Mouse (Mus musculus) neural tube, embryonic 10.5 days (tissue): ENCODE data around the gene Psmc1.
A peak's percentile ranks its signal among the peaks of the same experiment; 100 is the strongest.

Source experiments
- DNase-seq: peaks from one replicate; pipeline ENCODE4 v3.0.0-alpha.2; 2017; ENCODE audit warnings: low spot score; ENCODE audit errors: extremely low spot score

Psmc1 gene

GRCm38 (mm10) chr12:100124913-100125798 lies 15.2 kb downstream of the Psmc1 start:
- no peak for DNase-seq

- DNase-seq = no peak
These were observed 17.3 kb downstream of the Psmc1 start for GRCm38 (mm10) chr12:100126968-100127865.

- no peak for DNase-seq
These were observed 18.0 kb downstream of the Psmc1 start for GRCm38 (mm10) chr12:100127866-100128480.

GRCm38 (mm10) chr12:100128522-100128921 lies 18.6 kb downstream of the Psmc1 start:
- DNase-seq = no peak

GRCm38 (mm10) chr12:100128961-100129360 lies 19.0 kb downstream of the Psmc1 start:
- no peak for DNase-seq

- no peak for DNase-seq
These were observed 21.2 kb downstream of the Psmc1 start for GRCm38 (mm10) chr12:100131167-100131566.

GRCm38 (mm10) chr12:100131655-100132054 lies 21.7 kb downstream of the Psmc1 start:
- peak; percentile 69 for DNase-seq

GRCm38 (mm10) chr12:100134395-100134936 lies 24.5 kb downstream of the Psmc1 start:
- no peak for DNase-seq

GRCm38 (mm10) chr12:100135117-100135516 lies 25.2 kb downstream of the Psmc1 start:
- no peak for DNase-seq

GRCm38 (mm10) chr12:100142848-100143523 lies 33.0 kb downstream of the Psmc1 start:
- DNase-seq = no peak

GRCm38 (mm10) chr12:100143737-100144136 lies 33.8 kb downstream of the Psmc1 start:
- no peak for DNase-seq

- no peak for DNase-seq
These were observed 34.3 kb downstream of the Psmc1 start for GRCm38 (mm10) chr12:100144269-100144668.

- DNase-seq = no peak
These were observed 42.5 kb downstream of the Psmc1 start for GRCm38 (mm10) chr12:100152466-100152865.

- DNase-seq = peak; percentile 93
These were observed 49.5 kb downstream of the Psmc1 start, which contains the start of gene Nrde2 for GRCm38 (mm10) chr12:100159261-100159975. TSS of gene Nrde2 (minus strand) at chr12:100159653.

- no peak for DNase-seq
These were observed 55.1 kb downstream of the Psmc1 start for GRCm38 (mm10) chr12:100164991-100165500.

GRCm38 (mm10) chr12:100166177-100166576 lies 56.2 kb downstream of the Psmc1 start:
- peak; percentile 41 for DNase-seq

- DNase-seq = no peak
These were observed 57.0 kb downstream of the Psmc1 start for GRCm38 (mm10) chr12:100166939-100167338.

GRCm38 (mm10) chr12:100167502-100167901 lies 57.5 kb downstream of the Psmc1 start:
- DNase-seq = no peak

- DNase-seq = peak; percentile 43
These were observed 58.2 kb downstream of the Psmc1 start for GRCm38 (mm10) chr12:100167931-100168871.
